Mouse (Mus musculus) thymus, adult 2 months (tissue): ENCODE measurements around the gene Tada1. TPM values are rescaled to one million over a fixed set of nuclear protein-coding genes. Genes with fewer than 3 reads are reported as not detected.

Experiments used
- DNase-seq: peaks from one replicate; pipeline ENCODE4 v3.0.0; 2021
- H3K27ac ChIP-seq: fragments of 200-500 bp; 2 replicates; pipeline ENCODE4 v1.5.1; 2012; ENCODE audit warnings: low read length, control low read depth; ENCODE audit not compliant: control insufficient read depth, insufficient read depth
- H3K27me3 ChIP-seq: fragments of 200-500 bp; 2 replicates; pipeline ENCODE4 v1.6.1; 2012; ENCODE audit warnings: mild to moderate bottlenecking, low read length, moderate library complexity, mixed read lengths; ENCODE audit not compliant: control insufficient read depth, insufficient read depth
- H3K36me3 ChIP-seq: fragments of 200-500 bp; 2 replicates; pipeline ENCODE4 v1.6.1; 2012; ENCODE audit warnings: mild to moderate bottlenecking, low read length, moderate library complexity; ENCODE audit not compliant: control insufficient read depth, insufficient read depth
- H3K4me1 ChIP-seq: fragments of 200-500 bp; replicated peaks from 2 replicates; pipeline ENCODE4 v1.6.1; 2012; ENCODE audit warnings: low read length; ENCODE audit not compliant: control insufficient read depth, insufficient read depth
- H3K4me3 ChIP-seq: fragments of 200-500 bp; 2 replicates; pipeline ENCODE4 v1.5.1; 2012; ENCODE audit warnings: mild to moderate bottlenecking, low read length, control low read depth, moderate library complexity; ENCODE audit not compliant: control insufficient read depth, insufficient read depth
- CTCF ChIP-seq: fragments of 200-500 bp; IDR thresholded peaks from 2 replicates; pipeline ENCODE4 v1.5.1; 2012; ENCODE audit warnings: mild to moderate bottlenecking, control low read depth, low read length, moderate library complexity, borderline replicate concordance; ENCODE audit not compliant: control insufficient read depth, poor library complexity, insufficient read depth; ENCODE audit errors: extremely low read depth
- POLR2A ChIP-seq: fragments of 200-500 bp; IDR thresholded peaks from 2 replicates; pipeline ENCODE4 v1.6.1; 2012; ENCODE audit warnings: mild to moderate bottlenecking, low read length, control low read depth, moderate library complexity; ENCODE audit not compliant: control insufficient read depth, poor library complexity, insufficient read depth; ENCODE audit errors: extremely low read depth
- WGBS: fragments of 180-500 bp; shearing (Covaris S2); methylation state at CpG from one replicate; pipeline ENCODE4 v1.1.7; 2018; 5-methylcytosine and 5-hydroxymethylcytosine counted together
- polyA plus RNA-seq: library from polyadenylated mRNA; depleted of rRNA; stranded (reverse); fragments of >200 nt; gene quantifications from 2 replicates; pipeline ENCODE4 v1.2.3, GENCODE M21; 2012

Tada1 gene
- polyA plus RNA-seq, 1 experiment: 35.4 TPM

DNA sequence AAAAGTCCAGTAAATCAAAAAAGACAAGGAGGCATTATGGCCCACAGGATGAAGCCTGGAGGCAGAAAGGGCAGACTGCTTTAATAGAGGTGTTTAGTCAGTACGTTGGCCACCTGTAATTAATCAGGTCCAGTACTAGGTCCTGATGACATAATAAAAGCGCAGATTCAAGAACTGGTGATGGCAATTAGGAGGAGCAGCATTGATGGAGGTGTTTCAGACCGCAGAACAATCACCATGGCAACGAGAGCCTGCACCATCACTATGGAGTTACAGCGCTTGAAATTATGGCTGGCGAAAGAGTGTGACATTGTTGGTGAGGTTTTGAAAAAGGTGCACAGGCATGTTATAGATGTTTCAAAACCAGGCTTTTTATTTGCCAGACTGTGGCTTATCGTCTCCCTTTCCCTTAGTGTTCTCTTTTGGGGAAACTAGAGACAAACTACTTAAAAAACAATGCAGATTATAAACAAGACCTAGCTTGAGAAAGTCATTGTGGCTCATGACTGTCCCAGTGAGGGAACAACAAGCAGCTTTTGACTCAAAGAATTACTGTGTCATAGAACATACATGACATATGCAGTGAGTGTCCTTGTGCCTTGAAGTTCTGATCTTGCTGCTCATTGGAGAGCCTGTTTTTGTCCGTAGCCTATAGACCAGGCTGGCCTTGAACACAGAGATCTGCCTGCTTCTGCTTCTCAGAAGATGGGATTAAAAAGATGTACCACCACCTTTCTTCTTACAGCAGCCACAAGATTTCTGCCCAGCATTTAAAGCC is 34.4 kb upstream of the Tada1 start:
- no peak for DNase-seq
- WGBS: 94% methylated on average over 8 of the region's 8 CpGs
- Histone ChIP-seq H3K27ac (no peak overlapping the region), H3K27me3 (no peaks in the 10 kb centered on the region), H3K36me3 (no peaks in the 10 kb centered on the region), H3K4me3 (no peak overlapping the region), H3K4me1 (no peaks in the 10 kb centered on the region)
- TF ChIP-seq CTCF (no peak), POLR2A (no peak)

DNA sequence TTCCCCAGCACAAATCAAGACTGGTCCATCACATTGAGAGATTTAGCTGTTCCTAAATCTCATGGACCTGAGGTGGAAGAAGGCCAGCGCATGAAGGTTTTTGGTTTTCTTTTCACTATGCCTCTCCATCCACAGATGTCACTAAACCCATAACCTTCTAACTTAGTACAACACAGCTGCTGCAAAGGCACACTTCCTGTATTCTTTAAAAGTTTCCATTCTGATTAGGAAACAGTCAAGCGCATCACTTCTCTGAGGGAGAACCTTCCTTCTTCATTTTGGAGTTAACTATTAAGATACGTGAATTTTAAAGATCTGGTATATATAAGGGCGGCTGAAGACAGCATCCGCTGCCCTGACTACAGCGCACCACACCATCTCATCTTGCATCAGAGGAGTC is 33.3 kb upstream of the Tada1 start:
- 78% methylated on average over 6 of the region's 6 CpGs for WGBS

DNA sequence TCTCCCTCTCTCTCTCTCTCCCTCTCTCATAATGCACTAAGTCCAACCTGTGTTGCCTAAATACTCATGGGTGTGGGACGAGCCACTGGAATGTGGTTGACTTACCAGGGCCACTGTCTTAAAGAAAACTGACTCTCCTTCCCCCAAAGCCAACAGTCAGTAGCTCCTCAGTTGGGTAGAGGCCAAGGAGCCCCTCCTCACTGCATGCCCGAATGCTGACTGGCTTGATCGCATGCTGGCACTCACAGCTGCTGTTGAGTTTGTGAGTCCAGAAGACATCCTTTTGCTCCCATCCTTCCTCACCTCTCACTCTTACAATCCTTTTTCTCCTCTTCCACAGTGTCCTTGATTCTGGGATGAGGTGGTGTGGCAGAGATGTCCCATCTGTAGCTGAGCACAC is 32.0 kb upstream of the Tada1 start:
- no peak overlapping the region for H3K27ac ChIP-seq
- no peaks in the 10 kb centered on the region for H3K4me1 ChIP-seq
- H3K4me3 ChIP-seq: no peak overlapping the region
- H3K27me3 ChIP-seq: no peaks in the 10 kb centered on the region
- no peak for DNase-seq
- no peak for TF ChIP-seq POLR2A
- 90% methylated on average over 3 of the region's 3 CpGs for WGBS
- H3K36me3 ChIP-seq: no peaks in the 10 kb centered on the region

More for the DNA sequence above, 33.3 kb upstream of the Tada1 start:
- H3K27me3 ChIP-seq: no peaks in the 10 kb centered on the region
- H3K36me3 ChIP-seq: no peaks in the 10 kb centered on the region
- DNase-seq: no peak
- TF ChIP-seq POLR2A (no peak), CTCF (no peak)
- no peak overlapping the region for H3K27ac ChIP-seq
- H3K4me1 ChIP-seq: no peaks in the 10 kb centered on the region
- no peak overlapping the region for H3K4me3 ChIP-seq

DNA sequence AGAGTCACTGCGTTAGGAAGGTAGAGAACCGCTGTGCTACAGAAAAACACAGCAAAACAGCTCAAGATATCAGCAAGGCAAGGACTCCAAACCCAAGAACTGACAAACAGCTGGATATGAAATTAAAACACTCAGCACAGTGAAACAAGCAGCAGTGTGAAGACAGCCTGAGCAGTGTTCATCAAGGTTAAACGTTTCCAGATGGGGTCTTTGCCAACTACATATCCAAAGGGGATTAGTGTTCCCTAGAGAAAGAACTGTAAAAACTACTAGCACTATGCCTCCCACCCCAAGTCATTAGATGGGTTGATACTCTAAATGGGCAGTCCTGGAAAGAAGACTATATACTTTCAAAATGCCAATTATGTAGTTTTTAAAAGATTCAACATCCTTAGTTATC is 29.6 kb upstream of the Tada1 start:
- 92% methylated on average over 3 of the region's 3 CpGs for WGBS
- no peak for TF ChIP-seq CTCF
- TF ChIP-seq POLR2A: no peak

DNA sequence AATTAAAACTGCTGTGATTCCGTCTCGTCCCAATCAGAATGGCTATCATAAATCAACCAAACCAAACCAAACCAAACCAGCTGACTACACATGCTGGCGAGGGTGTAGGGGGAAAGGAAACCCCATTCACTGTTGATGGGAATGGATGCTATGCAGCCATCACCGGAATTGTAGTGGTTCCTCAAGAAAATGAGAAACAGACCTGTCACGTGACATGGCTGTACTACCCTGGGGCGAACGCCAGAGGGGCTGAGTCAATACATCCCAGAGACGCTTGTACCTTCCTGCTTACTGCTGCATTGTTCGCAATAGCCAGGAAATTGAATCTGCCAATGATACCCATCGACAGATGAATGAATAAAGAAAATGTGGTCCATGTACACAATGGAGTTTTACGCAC is 29.1 kb upstream of the Tada1 start:
- DNase-seq: no peak
- Histone ChIP-seq H3K27ac (no peak overlapping the region), H3K36me3 (no peaks in the 10 kb centered on the region), H3K4me3 (no peak overlapping the region), H3K4me1 (no peaks in the 10 kb centered on the region), H3K27me3 (no peaks in the 10 kb centered on the region)
- 89% methylated on average over 11 of the region's 11 CpGs for WGBS
- TF ChIP-seq POLR2A (no peak), CTCF (no peak)

More for the DNA sequence above, 29.6 kb upstream of the Tada1 start:
- Histone ChIP-seq H3K27ac (no peak overlapping the region), H3K27me3 (no peaks in the 10 kb centered on the region), H3K36me3 (no peaks in the 10 kb centered on the region), H3K4me3 (no peak overlapping the region), H3K4me1 (no peaks in the 10 kb centered on the region)
- DNase-seq: no peak

DNA sequence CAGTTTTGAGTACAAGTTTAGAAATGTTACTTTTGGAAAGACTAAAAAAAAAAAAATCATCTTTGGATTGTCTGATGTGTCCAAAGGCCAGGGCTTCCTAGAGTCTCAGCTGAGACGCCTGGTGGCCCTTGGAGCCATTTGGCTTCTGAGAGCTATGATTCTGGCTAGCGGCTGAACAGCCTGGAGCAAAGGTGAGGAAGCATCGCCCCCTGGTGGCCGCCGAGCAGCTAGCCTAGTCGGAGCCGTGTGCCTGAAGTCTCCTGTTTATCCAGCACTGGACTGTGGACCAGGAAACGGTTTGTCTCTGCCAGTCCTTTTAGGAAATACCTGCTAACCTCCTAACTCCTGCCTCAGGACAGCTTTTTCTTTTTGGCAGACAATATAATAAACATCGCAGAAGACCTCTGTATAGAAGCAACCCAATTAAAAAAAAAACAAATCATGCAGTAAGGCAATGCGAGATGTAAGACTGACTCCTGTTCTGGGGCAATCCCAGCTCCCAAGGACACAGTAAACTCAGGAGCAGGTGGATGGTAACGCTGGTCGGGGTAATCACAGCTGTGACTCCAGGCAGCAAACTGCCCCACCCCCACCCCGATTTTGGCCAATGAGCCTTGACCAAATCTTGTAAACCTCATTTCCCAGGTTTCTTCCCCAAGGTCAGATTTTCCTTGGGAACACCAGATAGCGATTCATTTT is 18.6 kb upstream of the Tada1 start:
- DNase-seq: peak; percentile 86
- Histone ChIP-seq H3K4me1 (no peaks in the 10 kb centered on the region), H3K4me3 (no peak overlapping the region), H3K27ac (no peak overlapping the region), H3K36me3 (no peaks in the 10 kb centered on the region), H3K27me3 (no peaks in the 10 kb centered on the region)
- peak; percentile 92 for TF ChIP-seq CTCF
- no peak for TF ChIP-seq POLR2A
- WGBS: 28% methylated on average over 14 of the region's 14 CpGs
